Mouse (Mus musculus): Measurements from ENCODE around the gene Tcp1. TPM values are rescaled to one million over a fixed set of nuclear protein-coding genes. Genes with fewer than 3 reads are reported as not detected.

Gene Tcp1
- total RNA-seq, 2 experiments from 2014 or later, result 575 to 901 TPM

GRCm38 (mm10) chr17:12967173-12967572 is 51.7 kb downstream of the Tcp1 start:
- no peak for ATAC-seq (replicated peaks; ENCODE audit: poor library complexity)

DNA sequence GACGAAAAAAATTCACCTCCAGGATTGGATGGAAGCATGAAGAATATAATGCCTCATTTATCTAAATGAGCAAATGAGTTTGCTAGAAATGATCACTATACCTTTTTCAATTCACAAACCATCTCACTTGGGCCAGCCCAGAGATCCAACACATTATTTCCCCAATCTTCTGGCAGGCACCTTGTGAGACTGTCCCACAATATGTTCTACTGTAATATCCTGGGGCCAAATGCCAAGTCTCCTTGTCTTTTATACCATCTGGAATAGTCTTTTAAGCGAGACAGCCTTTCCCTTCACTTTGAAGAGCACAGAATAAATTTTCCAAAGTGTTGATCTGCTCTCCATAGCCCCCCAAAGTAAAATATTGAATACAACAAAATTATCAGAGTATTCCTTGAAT is 58.4 kb downstream of the Tcp1 start:
- ATAC-seq (replicated peaks; ENCODE audit: poor library complexity), result no peak

Other genes starting within 250 kb of the Tcp1 start
- gene Slc22a1, start 239.9 kb upstream of the Tcp1 start, total RNA-seq (2015), result not detected in 2 replicates
- not detected in 2 replicates for gene Slc22a1, start 239.9 kb upstream of the Tcp1 start, total RNA-seq (2017)
- 1.2 and 2.6 TPM in 2 replicates for gene Igf2r, start 146.0 kb upstream of the Tcp1 start, total RNA-seq (2015)
- 3.0 and 4.1 TPM in 2 replicates for gene Igf2r, start 146.0 kb upstream of the Tcp1 start, total RNA-seq (2017)
- gene Mas1, start 47.6 kb upstream of the Tcp1 start, total RNA-seq (2015), result not detected in 2 replicates
- gene Mas1, start 47.6 kb upstream of the Tcp1 start, total RNA-seq (2017), result not detected in 2 replicates
- not detected in 2 replicates for gene Mrgprh, start 39.7 kb upstream of the Tcp1 start, total RNA-seq (2015)
- not detected in 2 replicates for gene Mrgprh, start 39.7 kb upstream of the Tcp1 start, total RNA-seq (2017)
- 1.3 and 1.4 TPM in 2 replicates for gene Pnldc1, start 5.5 kb upstream of the Tcp1 start, total RNA-seq (2015)
- gene Pnldc1, start 5.5 kb upstream of the Tcp1 start, total RNA-seq (2017), result 3.5 TPM in 1 of 2 replicates, not detected in the other
- gene Mrpl18, start 644 bp downstream of the Tcp1 start, total RNA-seq (2015), result 168 and 184 TPM in 2 replicates
- 213 TPM in 2 replicates for gene Mrpl18, start 644 bp downstream of the Tcp1 start, total RNA-seq (2017)
- 0.07 TPM in 1 of 2 replicates, not detected in the other for gene Acat3, start 24.9 kb downstream of the Tcp1 start, total RNA-seq (2015)
- gene Acat3, start 24.9 kb downstream of the Tcp1 start, total RNA-seq (2017), result 0.30 and 0.54 TPM in 2 replicates
- gene Acat2, start 45.0 kb downstream of the Tcp1 start, total RNA-seq (2015), result 16.4 and 18.1 TPM in 2 replicates
- 14.7 and 16.7 TPM in 2 replicates for gene Acat2, start 45.0 kb downstream of the Tcp1 start, total RNA-seq (2017)
- 115 TPM in 2 replicates for gene Wtap, start 78.5 kb downstream of the Tcp1 start, total RNA-seq (2015)
- gene Wtap, start 78.5 kb downstream of the Tcp1 start, total RNA-seq (2017), result 274 and 365 TPM in 2 replicates
- gene Sod2, start 91.1 kb downstream of the Tcp1 start, total RNA-seq (2015), result 118 and 119 TPM in 2 replicates
- gene Sod2, start 91.1 kb downstream of the Tcp1 start, total RNA-seq (2017), result 69.0 and 77.7 TPM in 2 replicates
- gene Gpr31b, start 136.6 kb downstream of the Tcp1 start, total RNA-seq (2015), result 0.91 TPM in 1 of 2 replicates, not detected in the other
- 0.41 TPM in 1 of 2 replicates, not detected in the other for gene Gpr31b, start 136.6 kb downstream of the Tcp1 start, total RNA-seq (2017)
- gene Tcp10b, start 145.4 kb downstream of the Tcp1 start, total RNA-seq (2015), result 0.15 and 0.99 TPM in 2 replicates
- 0.44 TPM in 1 of 2 replicates, not detected in the other for gene Tcp10b, start 145.4 kb downstream of the Tcp1 start, total RNA-seq (2017)
- not detected in 2 replicates for gene Unc93a, start 216.1 kb downstream of the Tcp1 start, total RNA-seq (2015)
- 0.17 TPM in 1 of 2 replicates, not detected in the other for gene Unc93a, start 216.1 kb downstream of the Tcp1 start, total RNA-seq (2017)

Data from megakaryocyte progenitor cell, adult 5-6 weeks (primary cell).